Mouse (Mus musculus) gonadal fat pad, adult 2 months (tissue): ENCODE measurements around the gene Appbp2. TPM values are rescaled to one million over a fixed set of nuclear protein-coding genes. Genes with fewer than 3 reads are reported as not detected.

ENCODE experiments used
- DNase-seq: peaks from one replicate; pipeline ENCODE4 v3.0.0-alpha.2; 2012; ENCODE audit warnings: low read depth
- polyA plus RNA-seq: library from polyadenylated mRNA; depleted of rRNA; stranded (reverse); fragments of >200 nt; gene quantifications from 2 replicates; pipeline ENCODE4 v1.2.3, GENCODE M21; 2012

Appbp2 gene
- polyA plus RNA-seq, 1 experiment, result 13.2 TPM

GRCm38 (mm10) chr11:85223248-85223647, 11.7 kb downstream of the Appbp2 start:
- no peak for DNase-seq

GRCm38 (mm10) chr11:85222561-85222960, 12.4 kb downstream of the Appbp2 start:
- DNase-seq, result no peak

GRCm38 (mm10) chr11:85219014-85219413, 15.9 kb downstream of the Appbp2 start:
- no peak for DNase-seq

DNA sequence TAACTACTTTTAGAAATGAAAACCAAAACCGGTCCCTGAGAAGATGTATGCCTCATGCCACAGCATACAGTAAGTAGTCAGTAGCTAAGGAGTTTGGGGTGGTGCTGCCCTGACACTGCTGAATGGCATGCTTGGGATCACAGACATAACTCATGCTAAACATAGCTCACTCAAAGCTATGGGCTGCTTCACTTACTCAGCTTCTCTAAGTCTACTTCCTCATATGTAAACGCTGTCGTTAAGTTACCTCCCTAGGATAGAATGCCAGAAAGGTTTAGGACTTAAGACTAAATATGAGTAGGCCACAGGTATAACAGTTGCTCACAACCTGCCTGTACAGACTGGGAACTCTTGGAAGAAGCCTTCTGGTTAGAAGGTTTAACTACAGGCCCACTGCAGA, 20.3 kb downstream of the Appbp2 start:
- no peak for DNase-seq

GRCm38 (mm10) chr11:85213215-85213614, 21.7 kb downstream of the Appbp2 start:
- no peak for DNase-seq

DNA sequence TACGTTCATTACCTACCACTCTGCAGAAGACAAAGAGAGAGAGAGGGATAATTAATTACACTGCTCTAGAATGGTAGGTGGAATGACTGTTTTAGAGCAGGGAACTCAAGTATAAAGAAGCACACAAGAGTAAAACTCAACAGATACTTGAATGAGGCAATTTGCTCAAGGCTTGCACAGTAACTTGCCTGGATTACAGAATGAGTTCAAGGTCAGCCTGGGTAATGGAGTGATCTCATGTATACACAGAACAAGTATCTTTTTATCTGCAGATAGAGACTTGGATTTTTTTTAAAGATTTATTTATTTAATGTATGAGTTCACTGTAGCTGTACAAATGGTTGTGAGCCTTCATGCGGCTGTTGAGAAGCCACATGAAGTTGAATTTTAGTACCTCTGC, 23.8 kb downstream of the Appbp2 start:
- no peak for DNase-seq

- no peak for DNase-seq
Measured at GRCm38 (mm10) chr11:85206231-85206630, 28.7 kb downstream of the Appbp2 start.

DNA sequence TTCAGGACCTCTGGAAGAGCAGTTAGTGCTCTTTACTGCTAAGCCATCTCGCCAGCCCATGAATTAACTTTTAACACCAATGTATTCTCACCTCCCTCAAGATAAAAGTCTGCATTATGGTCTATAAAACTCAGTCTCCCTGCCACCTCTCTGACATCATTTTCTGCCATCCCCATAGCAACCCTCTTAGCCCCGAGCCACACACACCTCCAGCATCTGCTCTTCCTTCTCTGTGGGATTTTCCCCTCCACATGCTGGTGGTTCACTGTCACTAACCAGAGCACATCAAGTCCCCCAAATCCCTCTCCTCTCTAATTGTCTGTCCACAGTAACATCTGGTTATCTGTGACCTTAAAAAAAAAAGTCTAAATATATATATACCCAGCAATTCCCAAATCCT, 36.0 kb downstream of the Appbp2 start:
- no peak for DNase-seq

DNA sequence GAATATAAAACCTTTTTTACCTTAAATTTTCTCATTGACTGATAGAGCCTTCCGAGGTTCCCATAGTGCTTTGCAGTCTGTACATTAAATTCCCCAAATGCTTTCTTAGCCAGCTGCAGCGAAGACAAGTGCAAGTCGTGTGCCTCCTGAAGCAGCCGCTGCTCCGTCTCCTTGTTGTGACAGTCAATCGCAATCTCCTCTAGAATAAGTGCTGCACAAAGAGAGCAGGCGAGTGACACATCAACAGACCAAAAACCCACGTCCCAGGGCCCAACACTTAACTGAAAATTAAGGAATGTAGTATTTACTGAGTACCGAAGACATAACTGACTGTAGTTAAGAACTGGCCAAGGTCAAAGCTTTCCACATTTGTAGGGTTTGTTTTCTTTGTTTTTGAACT, 38.9 kb downstream of the Appbp2 start:
- no peak for DNase-seq

- DNase-seq, result no peak
Measured at GRCm38 (mm10) chr11:85194206-85194605, 40.7 kb downstream of the Appbp2 start.

DNA sequence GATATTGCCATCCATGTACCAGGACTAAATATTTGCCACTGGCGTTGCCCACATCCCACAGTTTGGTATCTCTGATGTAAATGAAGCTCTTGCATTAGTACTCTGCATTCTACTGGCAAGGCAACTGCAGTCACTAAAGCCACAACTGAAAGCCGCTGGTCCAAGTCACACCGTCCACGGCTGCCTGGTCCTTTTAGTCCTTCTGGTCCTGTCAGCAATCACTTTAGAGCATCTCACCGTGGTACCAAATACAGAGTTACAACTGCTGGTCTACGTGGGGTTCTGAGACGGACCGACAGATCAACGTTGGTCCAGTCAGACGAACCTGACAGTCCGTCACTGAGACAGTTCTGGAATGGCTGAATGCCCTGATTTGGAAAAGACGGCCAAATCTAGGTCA, 44.2 kb downstream of the Appbp2 start:
- DNase-seq, result no peak

DNA sequence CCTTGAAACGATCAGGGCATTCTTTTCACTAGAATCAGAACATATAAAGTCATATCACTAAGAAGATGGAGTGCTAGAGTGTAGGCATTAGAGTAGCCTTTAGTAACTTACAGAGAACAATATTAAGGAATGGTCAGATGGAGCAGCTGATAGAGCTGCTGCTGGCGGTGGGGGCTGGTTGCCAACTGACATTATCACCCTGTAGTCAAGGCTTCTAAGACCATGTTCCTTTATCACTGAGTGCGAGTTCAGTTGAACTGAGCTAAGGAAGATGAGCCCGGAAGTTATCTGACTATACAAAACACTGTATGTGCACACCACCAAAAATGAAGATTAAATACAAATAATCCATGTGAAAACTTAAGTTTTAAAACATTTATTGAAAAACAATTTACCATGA, 45.8 kb downstream of the Appbp2 start:
- no peak for DNase-seq

DNA sequence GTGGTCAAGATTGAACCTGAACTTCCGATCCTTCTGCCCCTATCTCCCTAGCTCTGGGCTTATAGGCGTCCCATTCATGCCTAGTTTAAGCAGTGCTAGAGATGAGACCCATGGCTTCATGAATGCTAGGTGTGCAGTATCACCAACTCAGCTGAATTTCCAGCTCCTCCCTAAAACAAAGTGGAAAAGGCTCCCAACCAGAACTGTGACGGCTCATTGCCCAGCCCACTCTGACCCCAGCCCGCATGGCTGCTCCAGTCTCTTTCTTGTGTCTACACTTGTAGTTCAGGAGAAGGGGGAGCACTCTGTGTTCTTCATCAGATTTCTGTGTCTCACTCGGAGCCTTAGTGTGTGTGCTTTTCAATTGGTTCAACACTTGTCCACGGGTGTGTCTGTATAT, 50.1 kb downstream of the Appbp2 start:
- no peak for DNase-seq

GRCm38 (mm10) chr11:85184082-85184481, 50.8 kb downstream of the Appbp2 start:
- peak; percentile 31 for DNase-seq

GRCm38 (mm10) chr11:85183284-85183779, 51.6 kb downstream of the Appbp2 start:
- no peak for DNase-seq

DNA sequence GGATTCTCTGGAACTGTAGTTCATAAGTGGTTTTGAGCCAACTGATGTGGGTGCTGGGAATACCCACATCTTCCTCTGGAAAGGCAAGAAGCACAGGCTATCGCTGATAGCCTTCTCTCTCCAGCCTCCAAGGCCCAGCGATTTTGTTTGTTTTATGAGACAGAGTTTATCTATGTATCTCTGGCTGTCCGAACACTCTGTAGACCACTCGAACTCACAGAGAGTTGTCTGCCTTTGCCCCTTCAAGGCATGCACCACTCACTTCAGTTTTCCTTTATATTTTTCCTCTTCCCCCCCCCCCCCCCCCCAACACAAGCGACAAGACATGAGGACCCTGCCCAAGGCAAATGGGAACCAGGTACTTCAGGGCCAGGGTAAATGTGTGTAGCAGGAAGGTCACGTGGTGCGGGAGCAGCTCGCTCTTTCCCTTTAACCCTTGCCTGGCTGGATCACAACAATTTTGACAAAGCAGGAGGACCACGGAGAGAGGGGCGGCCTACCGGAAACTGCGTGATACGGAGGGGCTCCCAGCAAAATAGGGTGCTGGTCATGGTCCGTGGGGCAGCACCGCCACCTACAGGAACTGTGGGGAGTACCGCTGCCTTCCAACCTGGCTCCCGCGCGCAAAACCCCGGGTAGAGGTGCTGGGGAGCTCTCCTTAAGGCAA, 52.2 kb downstream of the Appbp2 start:
- DNase-seq, result no peak

DNA sequence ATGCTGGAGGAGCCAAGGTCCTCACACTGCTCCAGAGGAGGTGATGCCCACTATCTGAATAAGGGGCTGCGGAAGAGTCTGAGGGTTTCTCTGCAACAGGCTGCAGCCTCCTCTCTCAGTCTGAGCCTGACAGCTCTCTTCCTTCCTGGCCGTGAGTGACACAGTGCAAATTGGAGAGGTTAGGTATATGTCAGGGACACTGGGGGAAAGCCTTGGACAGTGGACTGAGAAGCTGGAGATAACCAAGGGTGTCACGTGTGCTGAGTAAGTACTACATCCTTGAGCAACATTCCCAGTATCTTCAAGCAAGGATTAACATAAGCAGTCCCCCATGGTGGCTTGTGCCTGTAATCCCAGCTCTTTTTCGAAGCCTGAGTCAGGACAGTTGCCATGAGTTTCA, 56.5 kb downstream of the Appbp2 start:
- no peak for DNase-seq

DNA sequence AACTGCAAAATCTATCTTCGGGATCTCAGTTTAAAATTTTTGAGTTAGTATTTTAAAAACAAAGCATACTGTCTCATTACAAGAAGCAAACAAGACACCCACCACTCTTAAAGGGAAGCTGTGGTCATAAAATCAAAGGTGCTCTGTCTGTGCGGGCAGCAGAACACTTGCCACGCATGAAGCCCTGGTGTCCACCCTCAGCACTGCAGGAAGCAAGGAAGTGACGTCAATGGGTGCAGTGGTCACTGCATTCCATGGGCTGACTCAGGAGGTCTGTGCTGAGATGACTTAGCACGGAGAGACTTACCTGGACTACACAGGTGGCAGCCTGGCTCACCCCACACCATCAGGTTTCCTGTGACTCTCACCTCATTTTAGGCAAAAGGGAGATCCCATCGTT, 57.2 kb downstream of the Appbp2 start:
- DNase-seq, result no peak

- no peak for DNase-seq
Measured at GRCm38 (mm10) chr11:85175941-85176340, 59.0 kb downstream of the Appbp2 start.

GRCm38 (mm10) chr11:85170833-85171232, 64.1 kb downstream of the Appbp2 start:
- no peak for DNase-seq

- DNase-seq, result no peak
Measured at GRCm38 (mm10) chr11:85170058-85170740, 64.7 kb downstream of the Appbp2 start, which contains the start of gene 1700125H20Rik. 1700125H20Rik (plus strand) TSS chr11:85170404.

DNA sequence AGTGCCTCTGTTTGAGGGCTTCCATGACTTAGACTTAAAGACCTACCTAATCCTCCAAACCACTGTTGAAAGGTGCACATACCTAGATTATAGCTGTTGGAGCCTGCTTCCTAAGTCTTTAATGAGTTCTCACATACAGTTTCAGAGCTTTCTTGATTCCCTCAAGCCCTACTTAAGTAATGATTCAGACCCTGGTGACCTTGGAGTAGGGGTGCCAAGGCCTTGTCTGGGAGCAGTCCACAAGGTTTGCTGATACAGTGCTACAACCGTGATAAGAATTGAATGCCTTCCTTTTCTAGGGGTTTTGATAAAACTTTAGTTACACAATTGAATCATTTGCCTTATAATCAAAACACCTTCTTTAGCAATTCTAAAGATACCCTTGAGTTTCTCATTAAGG, 67.4 kb downstream of the Appbp2 start:
- no peak for DNase-seq

GRCm38 (mm10) chr11:85164371-85164770, 70.6 kb downstream of the Appbp2 start:
- DNase-seq, result no peak
